Mouse (Mus musculus): ENCODE results near the gene Rfx2. TPM values are rescaled to one million over a fixed set of nuclear protein-coding genes. Genes with fewer than 3 reads are reported as not detected.
A peak's percentile ranks its signal among the peaks of the same experiment; 100 is the strongest.

Gene Rfx2
- polyA plus RNA-seq, 1 experiment from 2014 or later = 5.9 TPM

DNA sequence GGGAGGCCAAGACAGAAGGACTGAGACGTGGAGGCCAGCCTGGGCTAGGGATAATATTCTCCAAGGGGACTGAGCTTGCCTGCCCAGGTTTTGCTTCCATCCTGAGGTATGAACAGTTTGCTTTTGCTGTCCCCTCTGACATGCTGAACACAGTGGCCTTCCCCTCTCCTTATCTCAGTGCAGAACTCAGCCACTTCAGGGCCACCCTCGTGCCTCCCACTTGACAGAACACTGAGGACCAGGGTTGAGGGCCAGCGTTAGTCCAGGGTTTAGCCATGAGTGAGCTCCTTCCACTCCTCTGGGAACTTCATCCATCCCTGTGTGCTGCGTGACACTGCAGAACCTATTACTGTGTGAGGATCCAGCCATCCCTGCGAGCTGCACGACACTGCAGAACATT lies 41.5 kb downstream of the Rfx2 start:
- TF ChIP-seq CTCF (IDR thresholded peaks at IDR 0.05) = no peak
- no peak for TF ChIP-seq EP300 (IDR thresholded peaks at IDR 0.05)
- Histone ChIP-seq H3K9me3 (ENCODE audit: low read length) (no peaks in the 10 kb centered on the region), H3K4me2 (replicated peaks; ENCODE audit: low read depth, low read length) (no peak overlapping the region), H3K4me1 (ENCODE audit: insufficient read depth, low read depth, low read length) (no peaks in the 10 kb centered on the region), H3K27me3 (replicated peaks; ENCODE audit: insufficient read depth, low read length) (no peaks in the 10 kb centered on the region), H3K9ac (replicated peaks; ENCODE audit: low read depth) (no peak overlapping the region), H3K36me3 (ENCODE audit: insufficient read depth, low read length) (no peaks in the 10 kb centered on the region), H3K27ac (ENCODE audit: low read length) (no peak overlapping the region), H3K4me3 (ENCODE audit: low read depth, low read length) (no peak overlapping the region)
- WGBS = 63% methylated on average over 6 of the region's 6 CpGs
- ATAC-seq (peak; percentile 55), DNase-seq (ENCODE audit: low spot score) (no peak)

DNA sequence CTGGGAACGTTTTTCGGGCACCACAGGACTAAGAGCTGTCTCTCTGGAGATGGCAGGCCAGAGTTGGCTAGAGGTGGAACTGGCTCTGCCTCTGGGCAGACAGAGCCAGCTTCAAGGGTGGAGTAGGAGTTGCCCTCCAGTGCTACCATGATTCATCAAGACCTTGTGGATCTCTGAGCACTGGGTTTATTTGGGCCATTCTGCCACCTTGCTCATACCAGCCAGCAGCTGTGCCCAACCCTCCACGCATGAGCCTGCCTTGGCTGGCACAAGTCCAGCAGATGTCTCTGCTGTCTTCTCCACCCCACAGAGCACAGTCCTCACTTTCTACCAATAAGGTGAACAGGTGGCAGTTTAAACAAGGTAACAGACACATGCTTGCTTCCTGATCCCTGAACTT lies 41.9 kb downstream of the Rfx2 start:
- H3K9me3 ChIP-seq (ENCODE audit: low read length) = no peaks in the 10 kb centered on the region
- no peak for DNase-seq (ENCODE audit: low spot score)
- no peak overlapping the region for H3K27ac ChIP-seq (ENCODE audit: low read length)
- H3K36me3 ChIP-seq (ENCODE audit: insufficient read depth, low read length) = no peaks in the 10 kb centered on the region
- no peaks in the 10 kb centered on the region for H3K27me3 ChIP-seq (replicated peaks; ENCODE audit: insufficient read depth, low read length)
- ATAC-seq = no peak
- TF ChIP-seq EP300 (IDR thresholded peaks at IDR 0.05) = no peak
- no peak for TF ChIP-seq CTCF (IDR thresholded peaks at IDR 0.05)
- H3K9ac ChIP-seq (replicated peaks; ENCODE audit: low read depth) = no peak overlapping the region
- WGBS = 57% methylated on average over 3 of the region's 3 CpGs
- no peak overlapping the region for H3K4me2 ChIP-seq (replicated peaks; ENCODE audit: low read depth, low read length)
- no peak overlapping the region for H3K4me3 ChIP-seq (ENCODE audit: low read depth, low read length)
- H3K4me1 ChIP-seq (ENCODE audit: insufficient read depth, low read depth, low read length) = no peaks in the 10 kb centered on the region

GRCm38 (mm10) chr17:56780291-56780978 lies 50.4 kb downstream of the Rfx2 start:
- no peaks in the 10 kb centered on the region for H3K9me3 ChIP-seq (ENCODE audit: low read length)
- H3K27ac ChIP-seq (ENCODE audit: low read length) = no peak overlapping the region
- H3K4me3 ChIP-seq (ENCODE audit: low read depth, low read length) = no peak overlapping the region
- DNase-seq (ENCODE audit: low spot score) = no peak
- H3K4me1 ChIP-seq (ENCODE audit: insufficient read depth, low read depth, low read length) = no peaks in the 10 kb centered on the region
- no peaks in the 10 kb centered on the region for H3K27me3 ChIP-seq (replicated peaks; ENCODE audit: insufficient read depth, low read length)
- ATAC-seq = no peak
- WGBS = 68% methylated on average over 13 of the region's 13 CpGs
- H3K9ac ChIP-seq (replicated peaks; ENCODE audit: low read depth) = no peak overlapping the region
- TF ChIP-seq EP300 (IDR thresholded peaks at IDR 0.05) (no peak), CTCF (IDR thresholded peaks at IDR 0.05) (no peak)
- no peaks in the 10 kb centered on the region for H3K36me3 ChIP-seq (ENCODE audit: insufficient read depth, low read length)
- H3K4me2 ChIP-seq (replicated peaks; ENCODE audit: low read depth, low read length) = no peak overlapping the region

GRCm38 (mm10) chr17:56778779-56779362 lies 51.9 kb downstream of the Rfx2 start:
- H3K27me3 ChIP-seq (replicated peaks; ENCODE audit: insufficient read depth, low read length) = no peaks in the 10 kb centered on the region
- no peak overlapping the region for H3K4me3 ChIP-seq (ENCODE audit: low read depth, low read length)
- H3K9ac ChIP-seq (replicated peaks; ENCODE audit: low read depth) = no peak overlapping the region
- H3K9me3 ChIP-seq (ENCODE audit: low read length) = no peaks in the 10 kb centered on the region
- no peaks in the 10 kb centered on the region for H3K4me1 ChIP-seq (ENCODE audit: insufficient read depth, low read depth, low read length)
- no peak overlapping the region for H3K27ac ChIP-seq (ENCODE audit: low read length)
- H3K36me3 ChIP-seq (ENCODE audit: insufficient read depth, low read length) = no peaks in the 10 kb centered on the region
- TF ChIP-seq CTCF (IDR thresholded peaks at IDR 0.05) = no peak
- no peak for TF ChIP-seq EP300 (IDR thresholded peaks at IDR 0.05)
- DNase-seq (ENCODE audit: low spot score) = no peak
- WGBS = 51% methylated on average over 3 of the region's 3 CpGs
- no peak overlapping the region for H3K4me2 ChIP-seq (replicated peaks; ENCODE audit: low read depth, low read length)
- ATAC-seq = peak; percentile 31; the same call in 1 of the 2 replicates

- H3K9ac ChIP-seq (replicated peaks; ENCODE audit: low read depth) = no peak overlapping the region
- H3K27me3 ChIP-seq (replicated peaks; ENCODE audit: insufficient read depth, low read length) = no peaks in the 10 kb centered on the region
- H3K4me2 ChIP-seq (replicated peaks; ENCODE audit: low read depth, low read length) = no peak overlapping the region
- no peaks in the 10 kb centered on the region for H3K36me3 ChIP-seq (ENCODE audit: insufficient read depth, low read length)
- peak; percentile 31 for TF ChIP-seq CTCF (IDR thresholded peaks at IDR 0.05)
- no peak for TF ChIP-seq EP300 (IDR thresholded peaks at IDR 0.05)
- 92% methylated on average over 11 of the region's 11 CpGs for WGBS
- H3K4me3 ChIP-seq (ENCODE audit: low read depth, low read length) = no peak overlapping the region
- no peak for DNase-seq (ENCODE audit: low spot score)
- no peaks in the 10 kb centered on the region for H3K9me3 ChIP-seq (ENCODE audit: low read length)
- no peak for ATAC-seq
- H3K4me1 ChIP-seq (ENCODE audit: insufficient read depth, low read depth, low read length) = no peaks in the 10 kb centered on the region
- no peak overlapping the region for H3K27ac ChIP-seq (ENCODE audit: low read length)
These were observed 53.2 kb downstream of the Rfx2 start for GRCm38 (mm10) chr17:56777568-56777967.

GRCm38 (mm10) chr17:56769950-56770349 lies 60.9 kb downstream of the Rfx2 start, which contains the start of gene Prr22:
Prr22 (plus strand) TSS chr17:56770250.
- no peaks in the 10 kb centered on the region; the same call in 1 of the 2 replicates for H3K4me1 ChIP-seq (ENCODE audit: insufficient read depth, low read depth, low read length)
- no peaks in the 10 kb centered on the region for H3K9me3 ChIP-seq (ENCODE audit: low read length)
- H3K9ac ChIP-seq (replicated peaks; ENCODE audit: low read depth) = no peak within 1 kb of the TSS
- ATAC-seq (no peak), DNase-seq (ENCODE audit: low spot score) (no peak)
- H3K4me3 ChIP-seq (ENCODE audit: low read depth, low read length) = no peak within 1 kb of the TSS
- H3K4me2 ChIP-seq (replicated peaks; ENCODE audit: low read depth, low read length) = no peak within 1 kb of the TSS
- no peak within 1 kb of the TSS for H3K27ac ChIP-seq (ENCODE audit: low read length)
- TF ChIP-seq EP300 (IDR thresholded peaks at IDR 0.05) = no peak
- no peak for TF ChIP-seq CTCF (IDR thresholded peaks at IDR 0.05)
- 81% methylated on average over 5 of the region's 5 CpGs for WGBS
- no peaks in the 10 kb centered on the region for H3K27me3 ChIP-seq (replicated peaks; ENCODE audit: insufficient read depth, low read length)
- no peaks in the 10 kb centered on the region; the same call in 1 of the 2 replicates for H3K36me3 ChIP-seq (ENCODE audit: insufficient read depth, low read length)
